Mouse (Mus musculus) neural tube, embryonic 14.5 days (tissue): Measurements from ENCODE around the gene Chn1. TPM values are rescaled to one million over a fixed set of nuclear protein-coding genes. Genes with fewer than 3 reads are reported as not detected.

Source experiments
- ATAC-seq: fragments of 200-750 bp; cut with Nextera tagmentation; 2 replicates; pipeline ENCODE4 v1.8.0; 2017; ENCODE audit warnings: low read depth, mild to moderate bottlenecking, moderate TSS enrichment, moderate library complexity
- H3K27ac ChIP-seq: fragments of 300-500 bp; sonication (generic); 2 replicates; pipeline ENCODE4 v1.5.1; 2014; ENCODE audit warnings: low read depth, mild to moderate bottlenecking, control low read depth, low read length, moderate library complexity, mixed read lengths
- H3K27me3 ChIP-seq: fragments of 300-500 bp; sonication (generic); 2 replicates; pipeline ENCODE4 v1.6.1; 2014; ENCODE audit warnings: low read length; ENCODE audit not compliant: control insufficient read depth, insufficient read depth
- H3K36me3 ChIP-seq: fragments of 300-500 bp; sonication (generic); 2 replicates; pipeline ENCODE4 v1.6.1; 2014; ENCODE audit warnings: low read length, mixed read lengths; ENCODE audit not compliant: control insufficient read depth, insufficient read depth
- H3K4me1 ChIP-seq: fragments of 300-500 bp; sonication (generic); 2 replicates; pipeline ENCODE4 v1.6.1; 2014; ENCODE audit warnings: low read length; ENCODE audit not compliant: control insufficient read depth, insufficient read depth
- H3K4me2 ChIP-seq: fragments of 300-500 bp; sonication (generic); 2 replicates; pipeline ENCODE4 v1.6.1; 2014; ENCODE audit warnings: mild to moderate bottlenecking, low read depth, low read length, control low read depth
- H3K4me3 ChIP-seq: fragments of 300-500 bp; sonication (generic); 2 replicates; pipeline ENCODE4 v1.5.1; 2014; ENCODE audit warnings: low read depth, low read length, control low read depth, mixed read lengths
- H3K9ac ChIP-seq: fragments of 300-500 bp; sonication (generic); replicated peaks from 2 replicates; pipeline ENCODE4 v1.6.1; 2014; ENCODE audit warnings: low read depth, mild to moderate bottlenecking, control low read depth, low read length, mixed read lengths
- H3K9me3 ChIP-seq: fragments of 300-500 bp; sonication (generic); 2 replicates; pipeline ENCODE4 v1.6.1; 2016; ENCODE audit warnings: low read length; ENCODE audit not compliant: control insufficient read depth
- WGBS: fragments of 180-500 bp; shearing (Covaris S2); extraction: QIAGEN DNeasy Blood & Tissue Kit; methylation state at CpG from one replicate; pipeline ENCODE4 v1.1.7; 2014; 5-methylcytosine and 5-hydroxymethylcytosine counted together
- polyA plus RNA-seq: library from polyadenylated mRNA; unstranded; fragments of >200 nt; fragmentation: Nextera tagmentation; extraction: Ambion mirVana; gene quantifications from 2 replicates; pipeline ENCODE4 v1.2.1, GENCODE M21; 2014

Chn1 gene
- polyA plus RNA-seq, 1 experiment from 2014 or later, result 124 TPM

- no peak for ATAC-seq
- no peak overlapping the region for H3K9ac ChIP-seq
- H3K36me3 ChIP-seq, result peaks cover 18% of the 10 kb centered on the region
- no peak overlapping the region for H3K4me2 ChIP-seq
- H3K4me1 ChIP-seq, result no peaks in the 10 kb centered on the region
- no peak overlapping the region for H3K27ac ChIP-seq
- no peak overlapping the region for H3K4me3 ChIP-seq
- H3K9me3 ChIP-seq, result no peaks in the 10 kb centered on the region
- WGBS, result 80% methylated on average over 6 of the region's 6 CpGs
- H3K27me3 ChIP-seq, result no peaks in the 10 kb centered on the region
These were observed 166.8 kb downstream of the Chn1 start for GRCm38 (mm10) chr2:73608391-73608790.

- Histone ChIP-seq H3K27ac (no peak overlapping the region), H3K4me3 (no peak overlapping the region), H3K4me1 (no peaks in the 10 kb centered on the region), H3K36me3 (peaks cover 12% of the 10 kb centered on the region), H3K4me2 (no peak overlapping the region), H3K9ac (no peak overlapping the region), H3K27me3 (no peaks in the 10 kb centered on the region), H3K9me3 (no peaks in the 10 kb centered on the region)
- 24% methylated on average over 4 of the region's 4 CpGs for WGBS
- ATAC-seq, result no peak
These were observed 167.5 kb downstream of the Chn1 start for GRCm38 (mm10) chr2:73607609-73608008.

GRCm38 (mm10) chr2:73607146-73607545, 168.0 kb downstream of the Chn1 start:
- peaks cover 10% of the 10 kb centered on the region for H3K36me3 ChIP-seq
- no peak overlapping the region for H3K4me3 ChIP-seq
- ATAC-seq, result no peak
- no peak overlapping the region for H3K4me2 ChIP-seq
- H3K9me3 ChIP-seq, result no peaks in the 10 kb centered on the region
- no peak overlapping the region for H3K27ac ChIP-seq
- no peaks in the 10 kb centered on the region for H3K27me3 ChIP-seq
- no peak overlapping the region for H3K9ac ChIP-seq
- H3K4me1 ChIP-seq, result no peaks in the 10 kb centered on the region
- 75% methylated on average over 2 of the region's 2 CpGs for WGBS

- no peak overlapping the region for H3K27ac ChIP-seq
- no peak overlapping the region for H3K4me3 ChIP-seq
- H3K9ac ChIP-seq, result no peak overlapping the region
- no peak for ATAC-seq
- 97% methylated on average over 6 of the region's 6 CpGs for WGBS
- H3K9me3 ChIP-seq, result no peaks in the 10 kb centered on the region
- H3K36me3 ChIP-seq, result peaks cover 7% of the 10 kb centered on the region
- no peaks in the 10 kb centered on the region for H3K27me3 ChIP-seq
- no peaks in the 10 kb centered on the region for H3K4me1 ChIP-seq
- H3K4me2 ChIP-seq, result no peak overlapping the region
These were observed 168.5 kb downstream of the Chn1 start for GRCm38 (mm10) chr2:73606616-73607015.

- no peaks in the 10 kb centered on the region for H3K36me3 ChIP-seq
- no peaks in the 10 kb centered on the region for H3K4me1 ChIP-seq
- no peaks in the 10 kb centered on the region for H3K27me3 ChIP-seq
- H3K4me3 ChIP-seq, result no peak overlapping the region
- H3K4me2 ChIP-seq, result no peak overlapping the region
- H3K27ac ChIP-seq, result no peak overlapping the region
- WGBS, result 61% methylated on average over 8 of the region's 8 CpGs
- ATAC-seq, result peak; percentile 61; the same call in 1 of the 2 replicates
- H3K9me3 ChIP-seq, result no peaks in the 10 kb centered on the region
- H3K9ac ChIP-seq, result no peak overlapping the region
These were observed 170.1 kb downstream of the Chn1 start for GRCm38 (mm10) chr2:73605077-73605476.

GRCm38 (mm10) chr2:73604579-73604978, 170.6 kb downstream of the Chn1 start:
- 92% methylated on average over 2 of the region's 2 CpGs for WGBS
- no peak overlapping the region for H3K4me3 ChIP-seq
- H3K9ac ChIP-seq, result no peak overlapping the region
- no peaks in the 10 kb centered on the region for H3K27me3 ChIP-seq
- H3K4me2 ChIP-seq, result no peak overlapping the region
- no peaks in the 10 kb centered on the region for H3K4me1 ChIP-seq
- no peak for ATAC-seq
- no peaks in the 10 kb centered on the region for H3K9me3 ChIP-seq
- H3K36me3 ChIP-seq, result no peaks in the 10 kb centered on the region
- no peak overlapping the region for H3K27ac ChIP-seq

GRCm38 (mm10) chr2:73600650-73601049, 174.5 kb downstream of the Chn1 start:
- Histone ChIP-seq H3K27ac (no peak overlapping the region), H3K4me2 (no peak overlapping the region), H3K4me3 (no peak overlapping the region), H3K9ac (no peak overlapping the region), H3K36me3 (no peaks in the 10 kb centered on the region), H3K4me1 (no peaks in the 10 kb centered on the region), H3K9me3 (no peaks in the 10 kb centered on the region), H3K27me3 (no peaks in the 10 kb centered on the region)
- ATAC-seq, result no peak
- WGBS, result 24% methylated on average over 2 of the region's 2 CpGs

GRCm38 (mm10) chr2:73597772-73598171, 177.4 kb downstream of the Chn1 start:
- Histone ChIP-seq H3K4me2 (no peak overlapping the region), H3K27me3 (no peaks in the 10 kb centered on the region), H3K9ac (no peak overlapping the region), H3K4me1 (no peaks in the 10 kb centered on the region), H3K27ac (no peak overlapping the region), H3K36me3 (no peaks in the 10 kb centered on the region), H3K4me3 (no peak overlapping the region), H3K9me3 (no peaks in the 10 kb centered on the region)
- ATAC-seq, result no peak
- 92% methylated on average over 11 of the region's 11 CpGs for WGBS

- Histone ChIP-seq H3K27me3 (no peaks in the 10 kb centered on the region), H3K36me3 (no peaks in the 10 kb centered on the region), H3K9me3 (no peaks in the 10 kb centered on the region), H3K27ac (no peak overlapping the region), H3K4me1 (no peaks in the 10 kb centered on the region), H3K9ac (no peak overlapping the region), H3K4me2 (no peak overlapping the region), H3K4me3 (no peak overlapping the region)
- WGBS, result 37% methylated on average over 9 of the region's 9 CpGs
- no peak for ATAC-seq
These were observed 178.4 kb downstream of the Chn1 start for GRCm38 (mm10) chr2:73596786-73597185.

GRCm38 (mm10) chr2:73596326-73596725, 178.8 kb downstream of the Chn1 start:
- no peak overlapping the region for H3K27ac ChIP-seq
- no peak overlapping the region for H3K4me2 ChIP-seq
- WGBS, result 75% methylated on average over 5 of the region's 5 CpGs
- H3K4me1 ChIP-seq, result no peaks in the 10 kb centered on the region
- ATAC-seq, result no peak
- H3K4me3 ChIP-seq, result no peak overlapping the region
- no peaks in the 10 kb centered on the region for H3K36me3 ChIP-seq
- H3K9ac ChIP-seq, result no peak overlapping the region
- H3K9me3 ChIP-seq, result no peaks in the 10 kb centered on the region
- H3K27me3 ChIP-seq, result no peaks in the 10 kb centered on the region
